Mouse (Mus musculus) CH12.LX (cell line): ENCODE data around the gene Nfe2l2. TPM values are rescaled to one million over a fixed set of nuclear protein-coding genes. Genes with fewer than 3 reads are reported as not detected.

Experiments
- DNase-seq: peaks from one replicate; pipeline ENCODE4 v3.0.0-alpha.2; 2013; ENCODE audit errors: extremely low read depth
- H3K27ac ChIP-seq: 2 replicates; pipeline ENCODE4 v1.5.1; 2012; ENCODE audit warnings: low read depth, mild to moderate bottlenecking, control low read depth, moderate library complexity; ENCODE audit not compliant: insufficient read depth
- H3K27me3 ChIP-seq: replicated peaks from 2 replicates; pipeline ENCODE3; 2012; ENCODE audit warnings: inconsistent platforms
- H3K36me3 ChIP-seq, 2 experiments: replicated peaks in 1 of 2; 2 replicates each; pipeline versions ENCODE3 to v1.6.1; 2012; ENCODE audit warnings: inconsistent platforms in 1 of 2, low read length in 1 of 2, mild to moderate bottlenecking in 1 of 2, mixed read lengths in 1 of 2, moderate library complexity in 1 of 2; ENCODE audit not compliant: control insufficient read depth in 1 of 2, insufficient read depth in 1 of 2
- H3K4me1 ChIP-seq, 2 experiments: 2 replicates each; pipeline ENCODE4 v1.6.1; 2012; ENCODE audit warnings: inconsistent platforms in 1 of 2, moderate library complexity in 1 of 2; ENCODE audit not compliant: insufficient read depth in 2 of 2, control insufficient read depth in 1 of 2
- H3K4me2 ChIP-seq: 2 replicates; pipeline ENCODE4 v1.6.1; 2012; ENCODE audit warnings: low read depth, mild to moderate bottlenecking, control low read depth; ENCODE audit not compliant: poor library complexity, insufficient read depth, severe bottlenecking
- H3K4me3 ChIP-seq, 3 experiments: fragments of 150-350 bp in 1 of 3; sonication (generic) in 1 of 3; replicated peaks in 1 of 3; 2 replicates each; pipeline versions ENCODE3 to v1.5.1; 2011 to 2012; ENCODE audit warnings: low read depth in 2 of 3, low read length in 2 of 3, mild to moderate bottlenecking in 2 of 3, moderate library complexity in 2 of 3, control low read depth in 1 of 3, improper control_type of control experiment in 1 of 3, inconsistent platforms in 1 of 3, mixed read lengths in 1 of 3; ENCODE audit not compliant: poor library complexity in 1 of 3
- H3K79me2 ChIP-seq: replicated peaks from 2 replicates; pipeline ENCODE4 v1.6.1; 2012; ENCODE audit warnings: mild to moderate bottlenecking, moderate library complexity; ENCODE audit not compliant: control insufficient read depth, poor library complexity, insufficient read depth, severe bottlenecking; ENCODE audit errors: extremely low read depth
- H3K9ac ChIP-seq: 2 replicates; pipeline ENCODE4 v1.6.1; 2012; ENCODE audit warnings: low read depth, mild to moderate bottlenecking, control low read depth, moderate library complexity; ENCODE audit not compliant: insufficient read depth
- H3K9me3 ChIP-seq: replicated peaks from 2 replicates; pipeline ENCODE3; 2012; ENCODE audit warnings: low read length, inconsistent platforms, mixed read lengths
- BHLHE40 ChIP-seq: IDR thresholded peaks from 2 replicates; pipeline ENCODE4 v1.6.1; 2011; ENCODE audit warnings: mild to moderate bottlenecking, low read depth, low read length, improper control_type of control experiment
- CHD1 ChIP-seq: IDR thresholded peaks from 2 replicates; pipeline ENCODE4 v1.6.1; 2012; ENCODE audit warnings: low read depth, low read length, improper control_type of control experiment, inconsistent platforms
- CHD2 ChIP-seq: IDR thresholded peaks from 2 replicates; pipeline ENCODE4 v1.6.1; 2011; ENCODE audit warnings: low read length, improper control_type of control experiment
- CTCF ChIP-seq, 2 experiments: IDR thresholded peaks in 1 of 2; conservative IDR thresholded peaks in 1 of 2; 2 replicates each; pipeline ENCODE4 v1.5.1; 2011 to 2012; ENCODE audit warnings: low read depth in 2 of 2, low read length in 2 of 2, improper control_type of control experiment in 1 of 2, inconsistent platforms in 1 of 2, mild to moderate bottlenecking in 1 of 2, moderate library complexity in 1 of 2
- E2F4 ChIP-seq: IDR thresholded peaks from 2 replicates; pipeline ENCODE4 v1.6.1; 2011; ENCODE audit warnings: low read depth, low read length, improper control_type of control experiment; ENCODE audit not compliant: insufficient replicate concordance
- ELF1 ChIP-seq: IDR thresholded peaks from 2 replicates; pipeline ENCODE4 v1.6.1; 2014; ENCODE audit warnings: low read depth, mild to moderate bottlenecking, inconsistent platforms, low read length, improper control_type of control experiment
- GABPA ChIP-seq: IDR thresholded peaks from 2 replicates; pipeline ENCODE4 v1.6.1; 2012; ENCODE audit warnings: low read depth, low read length, improper control_type of control experiment, inconsistent platforms; ENCODE audit not compliant: insufficient replicate concordance
- HCFC1 ChIP-seq: IDR thresholded peaks from 2 replicates; pipeline ENCODE4 v1.6.1; 2012; ENCODE audit warnings: low read depth, mild to moderate bottlenecking, inconsistent platforms, low read length, improper control_type of control experiment
- KAT2A ChIP-seq: IDR thresholded peaks from 2 replicates; pipeline ENCODE4 v1.6.1; 2012; ENCODE audit warnings: low read length, improper control_type of control experiment, inconsistent platforms; ENCODE audit not compliant: insufficient replicate concordance
- MYC ChIP-seq: IDR thresholded peaks from 2 replicates; pipeline ENCODE4 v1.6.1; 2011; ENCODE audit warnings: low read depth, mild to moderate bottlenecking, improper control_type of control experiment, low read length
- NELFE ChIP-seq: IDR thresholded peaks from 2 replicates; pipeline ENCODE4 v1.6.1; 2011; ENCODE audit warnings: low read depth, low read length, improper control_type of control experiment
- NRF1 ChIP-seq: IDR thresholded peaks from 2 replicates; pipeline ENCODE4 v1.6.1; 2014; ENCODE audit warnings: low read depth, mild to moderate bottlenecking, inconsistent platforms, low read length, improper control_type of control experiment, moderate library complexity
- PAX5 ChIP-seq: IDR thresholded peaks from 2 replicates; pipeline ENCODE4 v1.6.1; 2012; ENCODE audit warnings: low read length, inconsistent platforms, mixed read lengths
- POLR2A ChIP-seq: IDR thresholded peaks from 2 replicates; pipeline ENCODE4 v1.6.1; 2011; ENCODE audit warnings: low read depth, mild to moderate bottlenecking, improper control_type of control experiment, low read length
- RCOR1 ChIP-seq: conservative IDR thresholded peaks from 2 replicates; pipeline ENCODE4 v1.6.1; 2012; ENCODE audit warnings: low read depth, mild to moderate bottlenecking, inconsistent platforms, low read length, improper control_type of control experiment
- SMC3 ChIP-seq: IDR thresholded peaks from 2 replicates; pipeline ENCODE4 v1.6.1; 2011; ENCODE audit warnings: low read depth, low read length, improper control_type of control experiment
- TBP ChIP-seq: conservative IDR thresholded peaks from 2 replicates; pipeline ENCODE4 v1.6.1; 2011; ENCODE audit warnings: low read depth, low read length, improper control_type of control experiment
- TCF12 ChIP-seq: IDR thresholded peaks from 2 replicates; pipeline ENCODE4 v1.6.1; 2014; ENCODE audit warnings: low read depth, mild to moderate bottlenecking, inconsistent platforms, low read length, improper control_type of control experiment
- USF1 ChIP-seq: IDR thresholded peaks from 2 replicates; pipeline ENCODE4 v1.6.1; 2014; ENCODE audit warnings: low read depth, mild to moderate bottlenecking, inconsistent platforms, low read length, improper control_type of control experiment
- USF2 ChIP-seq: conservative IDR thresholded peaks from 2 replicates; pipeline ENCODE4 v1.6.1; 2011; ENCODE audit warnings: low read depth, low read length, improper control_type of control experiment
- ZKSCAN1 ChIP-seq: IDR thresholded peaks from 2 replicates; pipeline ENCODE4 v1.6.1; 2012; ENCODE audit warnings: low read depth, inconsistent platforms, low read length, improper control_type of control experiment, borderline replicate concordance
- ZMIZ1 ChIP-seq: IDR thresholded peaks from 2 replicates; pipeline ENCODE4 v1.6.1; 2012; ENCODE audit warnings: low read depth, mild to moderate bottlenecking, inconsistent platforms, low read length, improper control_type of control experiment
- ZNF384 ChIP-seq: IDR thresholded peaks from 2 replicates; pipeline ENCODE4 v1.6.1; 2012; ENCODE audit warnings: low read depth, low read length, improper control_type of control experiment, inconsistent platforms
- dilution Hi-C: fragments of 300-500 bp; cut with MboI; formaldehyde crosslinking; loops from 2 replicates; pipeline ENCODE4 v1.14.3; 2020; ENCODE audit warnings: low sequenced_read_pairs; ENCODE audit not compliant: extremely low pct_unique_long_range_greater_than_20kb, extremely low pct_ligation_motif_present
- in situ Hi-C: fragments of 300-500 bp; cut with MboI; formaldehyde crosslinking; loops from 3 replicates; pipeline ENCODE4 v1.14.3; 2019; ENCODE audit warnings: low sequenced_read_pairs, low pct_ligation_motif_present, low pct_unique_long_range_greater_than_20kb, mixed read lengths
- polyA plus RNA-seq: library from polyadenylated mRNA; unstranded; fragments of >175 nt; gene quantifications from 2 replicates; pipeline ENCODE4 v1.2.1, GENCODE M21; 2012; ENCODE audit warnings: low read depth; ENCODE audit not compliant: insufficient read length
- total RNA-seq, 2 experiments: library from RNA; depleted of rRNA; stranded (reverse); fragments of 300-350 nt in 1 of 2; fragments of >200 nt in 1 of 2; gene quantifications; 2 replicates each; pipeline ENCODE4 v1.2.3; 2012 to 2014

Nfe2l2 gene
- total and polyA plus RNA-seq, 3 experiments, result 11.6 to 32.6 (median 21.7) TPM

GRCm38 (mm10) chr2:75714766-75715165 lies 10.3 kb upstream of the Nfe2l2 start:
- dilution Hi-C loops (no loop called here), in situ Hi-C loops (no loop called here)
- TF ChIP-seq GABPA (no peak), CHD1 (no peak), NRF1 (no peak), POLR2A (no peak), SMC3 (no peak), HCFC1 (no peak), BHLHE40 (no peak), ZNF384 (no peak), ELF1 (no peak), RCOR1 (no peak), CTCF (conservative IDR thresholded peaks at IDR 0.05 in 1 of 2, IDR thresholded peaks at IDR 0.05 in 1 of 2; ENCODE audit: low read depth in 2 of 2, low read length in 2 of 2) (no peak), PAX5 (no peak), CHD2 (no peak), USF1 (no peak), TCF12 (no peak), TBP (no peak), USF2 (no peak), NELFE (no peak)

GRCm38 (mm10) chr2:75713083-75713482 lies 8.6 kb upstream of the Nfe2l2 start:
- peaks cover 0 to 8% of the 10 kb centered on the region in 2 experiments for H3K36me3 ChIP-seq
- no peaks in the 10 kb centered on the region for H3K79me2 ChIP-seq
- H3K4me2 ChIP-seq, result no peak overlapping the region
- H3K27ac ChIP-seq, result no peak overlapping the region
- DNase-seq, result no peak
- H3K9me3 ChIP-seq, result peaks cover 8% of the 10 kb centered on the region
- H3K27me3 ChIP-seq, result no peaks in the 10 kb centered on the region
- in situ Hi-C loops, result no loop called here
- H3K4me3 ChIP-seq, result no peak overlapping the region
- TF ChIP-seq ZNF384, result peak; percentile 58
- TF ChIP-seq CHD2, result no peak
- TF ChIP-seq USF2, result no peak
- no peak for TF ChIP-seq ZKSCAN1
- TF ChIP-seq SMC3, result peak; percentile 1; the same call in 1 of the 2 replicates
- peak in 1 of 2 experiments; percentile 7; a peak in 1 of 4 replicates for TF ChIP-seq CTCF (conservative IDR thresholded peaks at IDR 0.05 in 1 of 2, IDR thresholded peaks at IDR 0.05 in 1 of 2; ENCODE audit: low read depth in 2 of 2, low read length in 2 of 2)
- TF ChIP-seq E2F4, result no peak
- TF ChIP-seq MYC, result no peak
- no peak for TF ChIP-seq POLR2A
- no peak for TF ChIP-seq KAT2A
- no peak for TF ChIP-seq ZMIZ1
- dilution Hi-C loops, result no loop called here
- peaks cover 0 to 16% of the 10 kb centered on the region in 2 experiments; a peak in 1 of 4 replicates for H3K4me1 ChIP-seq
- no peak overlapping the region for H3K9ac ChIP-seq

More at GRCm38 (mm10) chr2:75714766-75715165, 10.3 kb upstream of the Nfe2l2 start:
- Histone ChIP-seq H3K9ac (no peak overlapping the region), H3K27ac (no peak overlapping the region), H3K79me2 (no peaks in the 10 kb centered on the region), H3K4me3 (no peak overlapping the region), H3K4me2 (no peak overlapping the region), H3K36me3 (no peaks in the 10 kb centered on the region), H3K9me3 (no peaks in the 10 kb centered on the region), H3K27me3 (no peaks in the 10 kb centered on the region), H3K4me1 (peaks cover 2 to 14% of the 10 kb centered on the region in 2 experiments; a peak in 3 of 4 replicates)
- no peak for DNase-seq
